ENCODE assay signal across 10 mouse cellular contexts in the genomic region with DNA sequence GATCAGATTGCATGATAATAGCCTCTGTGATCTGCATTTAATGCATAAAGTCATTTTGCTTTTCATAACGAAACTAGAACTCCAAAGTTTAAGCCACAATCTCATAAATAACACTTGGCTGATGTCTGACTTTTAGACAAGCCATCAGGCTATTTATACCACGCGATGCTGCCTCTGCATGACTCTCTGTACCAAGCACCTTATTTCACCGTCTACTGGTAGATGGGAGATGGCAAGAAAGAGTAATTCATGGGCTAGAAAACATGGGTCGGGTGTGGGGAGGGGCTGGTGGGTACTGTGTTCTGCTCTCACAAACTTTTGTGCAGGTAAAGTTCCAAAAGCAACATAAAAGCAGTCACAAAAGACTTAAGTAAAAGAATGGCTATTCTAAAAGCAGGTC.
"Had no signal": no experiment of that assay in that cellular context is flagged by ENCODE, and none has a peak within 500 bp of the region (broad histone marks: within the 10 kb centered on the region; RNA-seq: fewer than 3 reads in every experiment).

No protein-coding gene starts in this region.

- H3K4me1 ChIP-seq: limb, embryonic 15.5 days; lung, embryonic 15.5 days; midbrain, embryonic 13.5 days had no signal

- DNase-seq: kidney, postnatal 25 days; lung, postnatal 14 days; right cerebral cortex, postnatal 14 days; thymus, postnatal 36 days had no signal

- H3K4me2 ChIP-seq: limb, embryonic 15.5 days; liver, embryonic 12.5 days; lung, embryonic 15.5 days; midbrain, embryonic 13.5 days had no signal

- H3K27ac ChIP-seq: left cerebral cortex, adult 2 months; limb, embryonic 15.5 days; liver, embryonic 12.5 days; lung, embryonic 15.5 days; macrophage; midbrain, embryonic 13.5 days had no signal

- H3K4me3 ChIP-seq: left cerebral cortex, adult 2 months; limb, embryonic 15.5 days; liver, embryonic 12.5 days; lung, embryonic 15.5 days; midbrain, embryonic 13.5 days had no signal

- H3K9ac ChIP-seq: limb, embryonic 15.5 days; liver, embryonic 12.5 days; lung, embryonic 15.5 days; midbrain, embryonic 13.5 days had no signal

- H3K27me3 ChIP-seq: limb, embryonic 15.5 days; liver, embryonic 12.5 days; lung, embryonic 15.5 days; midbrain, embryonic 13.5 days had no signal

- ATAC-seq: liver, embryonic 12.5 days; midbrain, embryonic 13.5 days had no signal

- H3K36me3 ChIP-seq: lung, embryonic 15.5 days had no signal

- H3K9me3 ChIP-seq: limb, embryonic 15.5 days; lung, embryonic 15.5 days; midbrain, embryonic 13.5 days had no signal
